Mouse (Mus musculus) neural tube, embryonic 11.5 days (tissue): ENCODE data around the gene Apbb1ip. TPM values are rescaled to one million over a fixed set of nuclear protein-coding genes. Genes with fewer than 3 reads are reported as not detected.

Source experiments
- polyA plus RNA-seq: library from polyadenylated mRNA; unstranded; fragments of >200 nt; fragmentation: Nextera tagmentation; extraction: Ambion mirVana; gene quantifications from 2 replicates; pipeline ENCODE4 v1.2.1, GENCODE M21; 2014

Gene Apbb1ip
- polyA plus RNA-seq, 1 experiment from 2014 or later: 0.27 TPM

Other genes with a start within 250 kb of the Apbb1ip start
- 9.5 and 11.0 TPM in 2 replicates for gene Gad2, start 151.9 kb upstream of the Apbb1ip start, polyA plus RNA-seq
- gene Pdss1, start 121.4 kb downstream of the Apbb1ip start, polyA plus RNA-seq: 22.6 and 23.7 TPM in 2 replicates